Mouse (Mus musculus): Measurements from ENCODE around the gene Ankrd13b.
A peak's percentile ranks its signal among the peaks of the same experiment; 100 is the strongest.

GRCm38 (mm10) chr11:77506273-77506672 lies 16.8 kb upstream of the Ankrd13b start:
- TF ChIP-seq MEF2A (IDR thresholded peaks at IDR 0.05; ENCODE audit: borderline replicate concordance, low read depth, low read length) = no peak
- TF ChIP-seq MAX (IDR thresholded peaks at IDR 0.05; ENCODE audit: low read length) = no peak
- TF ChIP-seq ZNF384 (IDR thresholded peaks at IDR 0.05; ENCODE audit: low read depth, low read length) = no peak
- no peak for TF ChIP-seq TBP (conservative IDR thresholded peaks at IDR 0.05; ENCODE audit: low read depth, low read length)
- TF ChIP-seq NRF1 (IDR thresholded peaks at IDR 0.05; ENCODE audit: low read depth, low read length) = no peak
- no peak for TF ChIP-seq ELF1 (IDR thresholded peaks at IDR 0.05; ENCODE audit: low read depth, low read length)
- TF ChIP-seq CTCF (conservative IDR thresholded peaks at IDR 0.05 in 1 of 2, IDR thresholded peaks at IDR 0.05 in 1 of 2; ENCODE audit: low read depth in 2 of 2, low read length in 2 of 2) = no peak
- TF ChIP-seq GABPA (IDR thresholded peaks at IDR 0.05; ENCODE audit: insufficient replicate concordance, low read depth, low read length) = no peak
- no peak for TF ChIP-seq POLR2A (IDR thresholded peaks at IDR 0.05; ENCODE audit: low read depth, low read length)
- peak; percentile 62; the same call in 1 of the 2 replicates for TF ChIP-seq MAFK (IDR thresholded peaks at IDR 0.05; ENCODE audit: insufficient replicate concordance, low read length)
- no peak for TF ChIP-seq UBTF (IDR thresholded peaks at IDR 0.05; ENCODE audit: low read depth, low read length)
